Mouse (Mus musculus) adrenal gland, adult (tissue): Measurements from ENCODE around the gene Wnt10b.

Experiments
- DNase-seq, 2 experiments: peaks; one replicate each; pipeline ENCODE4 v3.0.0; 2022 to 2023; ENCODE audit warnings: low spot score in 1 of 2; ENCODE audit not compliant: inconsistent age in 2 of 2

Wnt10b gene

DNA sequence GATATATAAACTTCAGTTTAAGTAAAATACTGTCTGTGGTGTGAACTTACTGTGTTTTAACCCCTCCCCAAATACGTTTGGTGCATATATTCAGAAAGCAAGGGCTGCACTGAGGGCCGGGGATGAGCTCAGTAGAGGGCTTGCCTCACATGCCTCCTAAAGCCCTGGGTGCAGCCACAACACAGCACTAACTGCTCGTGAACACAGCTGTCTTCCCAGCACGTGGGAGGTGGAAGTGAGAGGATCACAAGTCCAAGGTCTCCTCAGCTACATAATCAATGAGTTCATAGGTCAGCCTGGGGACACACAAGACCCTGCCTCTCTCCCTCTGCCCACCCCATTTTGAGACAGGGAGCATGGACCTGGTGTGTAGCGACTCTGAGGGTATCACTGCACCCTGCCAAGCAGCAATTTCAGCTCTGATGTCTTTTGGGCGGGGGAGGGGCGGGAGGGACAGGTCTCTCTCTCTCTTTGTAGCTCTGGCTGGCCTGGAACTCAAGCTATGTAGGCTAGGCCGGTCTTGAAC is 45.9 kb downstream of the Wnt10b start:
- DNase-seq: no peak

DNA sequence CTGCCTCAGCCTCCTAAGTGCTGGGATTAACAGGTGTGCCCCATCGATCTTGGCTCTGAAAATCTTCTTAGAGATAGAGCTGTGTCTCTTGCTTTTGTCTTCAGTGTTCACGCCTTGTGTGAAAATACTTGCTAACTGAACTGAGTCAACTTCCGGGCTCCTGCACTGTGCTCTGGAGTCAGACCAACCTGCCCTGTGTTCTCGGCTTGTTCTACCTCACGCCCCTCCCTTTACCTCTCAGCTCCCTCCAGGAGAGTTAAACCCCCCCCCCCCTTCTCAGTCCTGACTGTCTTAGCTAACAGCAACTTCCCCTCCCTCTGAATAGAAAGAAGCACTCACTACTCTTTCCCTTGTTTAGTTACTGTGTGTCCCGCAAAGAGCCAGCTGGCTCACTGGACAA is 47.2 kb downstream of the Wnt10b start:
- no peak for DNase-seq

DNA sequence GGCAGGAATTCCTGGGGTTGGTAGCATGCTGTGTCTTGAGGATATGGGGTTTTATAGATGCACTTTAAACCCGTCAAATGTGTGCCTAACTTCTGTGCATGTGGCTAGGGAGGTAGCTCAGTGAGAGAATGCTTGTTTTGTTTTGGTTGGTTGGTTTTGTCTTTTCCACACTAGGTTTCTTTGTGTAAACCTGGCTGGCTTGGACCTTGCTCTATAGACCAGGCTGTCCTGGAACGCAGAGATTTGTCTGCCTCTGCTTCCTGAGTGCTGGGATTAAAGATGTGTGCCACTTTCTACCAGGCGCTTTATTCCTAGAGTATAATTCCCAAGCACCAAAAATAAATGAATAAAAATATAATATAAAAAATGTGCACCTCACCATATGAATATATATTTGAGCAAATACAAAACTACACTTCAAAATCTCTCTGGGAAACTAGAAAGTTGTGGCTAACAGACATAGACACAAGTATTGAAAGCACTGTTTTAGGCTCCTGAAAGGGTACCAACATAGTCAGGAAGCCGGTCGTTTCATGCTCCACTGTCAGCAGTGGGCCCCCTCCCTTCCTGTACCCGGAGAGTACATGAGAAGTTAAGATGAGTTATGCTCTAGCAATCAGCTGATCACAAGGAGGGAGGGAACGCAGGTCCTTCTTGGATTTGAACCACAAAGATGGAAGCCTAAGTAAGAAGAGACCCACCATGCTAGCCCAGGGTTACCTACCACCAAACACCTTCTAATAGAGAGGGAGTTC is 48.0 kb downstream of the Wnt10b start:
- no peak for DNase-seq

DNA sequence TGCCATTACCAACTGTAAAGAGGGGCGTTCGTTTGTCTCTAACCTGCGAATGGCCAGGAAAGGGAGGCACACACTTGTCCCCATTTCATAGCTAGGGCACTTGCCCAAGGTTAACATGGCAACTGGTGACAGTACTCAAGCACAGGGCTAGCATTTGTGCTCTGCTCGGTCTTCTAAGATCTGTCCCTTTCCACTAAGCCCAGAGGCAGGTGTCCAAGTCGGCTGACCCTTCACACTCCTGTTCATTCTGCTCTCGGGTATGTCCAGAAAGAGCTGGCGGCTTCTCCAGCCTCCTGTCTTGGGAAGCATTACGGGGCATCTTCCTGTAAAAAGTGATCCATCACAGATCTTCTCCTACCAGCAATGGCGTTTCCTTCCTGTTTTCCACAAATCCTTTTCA is 49.6 kb downstream of the Wnt10b start:
- peak in 1 of 2 experiments; percentile 34 for DNase-seq

DNA sequence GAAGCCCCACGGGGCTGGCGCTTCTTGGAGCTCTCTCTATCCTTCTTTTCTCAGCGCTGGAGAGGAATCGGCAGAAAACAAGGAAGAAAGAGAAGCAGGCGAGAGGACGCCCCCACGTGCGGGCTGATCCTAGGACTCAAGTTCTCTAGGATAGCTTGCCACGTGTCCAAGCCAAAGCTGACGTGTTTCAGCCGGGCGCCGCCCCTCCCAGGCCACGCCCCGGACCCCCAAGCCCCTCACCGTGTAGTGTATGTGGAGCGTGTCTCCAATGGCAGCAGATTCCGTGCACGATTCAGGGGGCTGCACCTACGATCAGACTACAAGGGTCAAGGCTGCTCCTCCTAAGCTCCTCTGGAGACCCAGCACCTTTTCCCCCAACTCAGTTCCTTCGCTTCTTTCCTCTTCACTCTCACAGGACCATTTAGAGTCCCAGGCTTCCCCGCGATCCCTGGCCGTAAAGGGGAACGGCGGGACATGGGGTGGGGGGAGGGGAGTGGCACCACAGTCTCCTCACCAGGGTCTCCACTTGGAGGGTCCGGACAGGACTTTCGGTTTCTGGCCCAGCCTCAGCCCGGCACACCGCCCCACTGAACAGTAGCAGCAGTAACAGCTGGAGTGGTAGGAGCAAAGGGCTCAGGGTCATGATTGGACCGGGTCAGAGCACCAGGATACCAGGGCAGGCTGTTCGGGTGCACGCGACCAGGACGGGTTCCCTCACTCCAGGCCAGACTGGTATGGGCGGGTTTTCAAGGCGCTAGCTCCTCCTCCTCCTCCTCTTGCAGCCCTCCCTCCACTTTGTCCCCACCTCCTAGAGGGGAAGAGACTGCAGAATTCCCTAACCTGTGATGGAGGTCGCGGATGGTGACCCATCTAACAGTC is 50.3 kb downstream of the Wnt10b start, which contains the start of gene Fkbp11:
Gene Fkbp11 (minus strand): TSS at position 756 of the 879 bp plus-strand sequence.
- peak; percentile 82 to 90 for DNase-seq

DNA sequence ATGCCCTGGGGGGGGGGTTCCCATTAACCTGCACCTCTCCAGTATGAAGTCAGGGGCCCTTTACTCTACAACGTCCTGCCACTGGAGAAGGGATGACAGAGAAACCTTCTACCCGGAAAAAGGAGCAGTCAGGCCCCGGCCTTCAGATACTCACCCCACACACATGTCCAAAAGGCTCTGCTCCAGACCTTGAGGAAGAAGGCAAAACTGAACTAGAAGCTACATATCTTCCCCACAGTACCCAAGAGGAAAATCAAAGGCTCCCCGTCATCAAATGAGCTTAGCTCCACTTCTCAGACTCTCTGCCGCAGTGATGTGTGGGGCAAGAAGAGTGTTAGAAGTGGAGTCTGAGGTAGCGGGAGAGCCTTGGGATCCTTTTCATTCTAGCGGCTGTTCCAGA is 51.2 kb downstream of the Wnt10b start:
- no peak for DNase-seq

DNA sequence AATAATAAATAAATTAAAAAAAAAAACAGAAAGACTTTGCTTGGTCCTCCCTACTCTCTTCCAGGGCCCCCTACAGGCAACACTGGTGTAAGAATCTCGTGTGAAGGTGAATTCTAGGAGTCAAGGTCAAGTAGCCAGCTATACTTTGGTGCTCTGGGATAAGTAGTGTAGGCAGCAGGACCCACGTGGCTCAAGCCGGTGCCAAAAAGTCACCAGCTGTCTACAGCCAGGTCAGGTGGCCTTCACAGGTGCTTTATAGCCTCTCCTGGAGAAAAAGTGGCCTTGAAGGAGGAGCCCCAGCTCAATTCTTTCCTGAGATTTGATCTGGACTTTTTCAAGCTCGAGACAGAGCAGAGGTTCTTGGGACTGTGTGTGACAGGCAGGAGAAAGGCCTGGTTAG is 51.9 kb downstream of the Wnt10b start:
- DNase-seq: no peak

DNA sequence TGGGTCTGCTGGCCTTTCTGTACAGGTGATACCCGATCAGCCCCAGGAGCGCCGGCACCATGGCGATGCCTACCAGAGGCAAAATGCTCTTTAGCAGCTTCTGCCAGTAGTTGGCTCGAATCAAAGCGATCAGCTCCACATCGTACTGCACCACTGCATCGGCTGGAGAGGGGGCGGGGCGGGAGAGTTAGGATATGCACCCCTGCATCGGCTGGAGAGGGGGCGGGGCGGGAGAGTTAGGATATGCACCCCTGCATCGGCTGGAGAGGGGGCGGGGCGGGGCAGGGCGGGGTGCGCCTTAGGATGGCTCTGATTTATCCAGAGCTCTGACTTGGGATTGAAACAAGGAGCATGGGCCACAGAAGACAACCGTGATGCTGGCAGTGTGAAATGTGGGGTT is 53.5 kb downstream of the Wnt10b start:
- DNase-seq: no peak

DNA sequence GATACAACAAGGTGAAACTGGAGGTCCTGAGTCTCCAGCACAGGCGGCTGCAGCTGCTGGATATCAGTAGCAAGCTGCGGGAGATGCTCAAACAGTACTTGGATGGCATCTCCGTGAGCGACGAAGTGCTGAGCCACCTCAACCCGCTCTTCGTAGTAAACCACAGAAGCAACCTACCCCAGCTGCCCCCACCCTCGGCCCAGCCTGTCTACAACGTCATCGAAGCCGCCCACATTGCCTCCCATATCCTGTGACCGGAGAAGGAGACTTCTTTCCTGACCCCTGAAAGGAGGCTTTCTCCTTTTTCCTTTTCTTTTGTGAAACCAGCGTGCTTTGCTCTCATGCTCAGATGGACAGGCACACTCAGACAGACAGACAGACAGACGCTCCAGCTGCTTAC is 55.1 kb downstream of the Wnt10b start:
- no peak for DNase-seq

DNA sequence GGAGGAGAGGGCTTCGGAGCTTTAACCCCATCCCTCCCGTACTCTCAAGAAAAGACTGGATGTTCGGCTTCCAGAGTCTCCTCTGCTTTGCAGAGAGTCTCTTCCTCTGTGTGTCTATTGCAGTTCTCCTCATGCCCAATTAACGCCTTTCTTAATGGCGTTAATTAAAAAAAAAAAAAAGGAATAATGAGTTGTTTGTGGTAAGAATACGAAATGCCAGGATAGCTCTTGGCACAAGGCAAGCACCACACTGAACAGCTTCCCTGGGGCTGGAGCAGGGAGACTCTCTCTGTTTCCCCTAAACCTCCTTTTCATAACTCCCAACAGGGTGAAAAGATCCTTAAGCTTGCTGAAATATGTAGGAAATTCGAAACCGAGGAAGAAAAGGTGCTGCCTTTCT is 55.8 kb downstream of the Wnt10b start:
- DNase-seq: no peak
